Mouse (Mus musculus) E14TG2a.4 (cell line): ENCODE measurements around the gene Rab31.

Source experiments
- CTCF ChIP-seq: conservative IDR thresholded peaks from 2 replicates; pipeline ENCODE4 v1.5.1; 2014; ENCODE audit warnings: low read length
- NANOG ChIP-seq: IDR thresholded peaks from 2 replicates; pipeline ENCODE4 v1.6.1; 2014; ENCODE audit warnings: borderline replicate concordance, low read length, mixed read lengths
- POU5F1 ChIP-seq: IDR thresholded peaks from 2 replicates; pipeline ENCODE4 v1.6.1; 2014; ENCODE audit warnings: low read length, borderline replicate concordance

GRCm38 (mm10) chr17:65635715-65636360, 136.7 kb downstream of the Rab31 start:
- no peak for TF ChIP-seq CTCF
- no peak for TF ChIP-seq POU5F1
- no peak for TF ChIP-seq NANOG
